Mouse (Mus musculus) heart, embryonic 15.5 days (tissue): ENCODE data around the gene Tspan18. TPM values are rescaled to one million over a fixed set of nuclear protein-coding genes. Genes with fewer than 3 reads are reported as not detected.

ENCODE experiments used
- ATAC-seq: fragments of 200-750 bp; cut with Nextera tagmentation; replicated peaks from 2 replicates; pipeline ENCODE4 v1.8.0; 2017; ENCODE audit warnings: low read depth, moderate TSS enrichment; ENCODE audit not compliant: insufficient number of reproducible peaks, insufficient read depth, low FRiP score
- H3K27ac ChIP-seq: fragments of 300-500 bp; sonication (generic); 2 replicates; pipeline ENCODE4 v1.5.1; 2015; ENCODE audit warnings: mild to moderate bottlenecking, inconsistent platforms
- H3K27me3 ChIP-seq: fragments of 300-500 bp; sonication (generic); 2 replicates; pipeline ENCODE4 v1.6.1; 2015; ENCODE audit warnings: inconsistent platforms
- H3K36me3 ChIP-seq: fragments of 300-500 bp; sonication (generic); 2 replicates; pipeline ENCODE4 v1.6.1; 2015; ENCODE audit warnings: mild to moderate bottlenecking, inconsistent platforms
- H3K4me1 ChIP-seq: fragments of 300-500 bp; sonication (generic); replicated peaks from 2 replicates; pipeline ENCODE4 v1.6.1; 2015; ENCODE audit warnings: inconsistent platforms
- H3K4me2 ChIP-seq: fragments of 300-500 bp; sonication (generic); 2 replicates; pipeline ENCODE4 v1.6.1; 2015; ENCODE audit warnings: inconsistent platforms, mild to moderate bottlenecking, moderate library complexity
- H3K4me3 ChIP-seq: fragments of 300-500 bp; sonication (generic); 2 replicates; pipeline ENCODE4 v1.5.1; 2015; ENCODE audit warnings: mild to moderate bottlenecking, inconsistent platforms
- H3K9ac ChIP-seq: fragments of 300-500 bp; sonication (generic); 2 replicates; pipeline ENCODE4 v1.6.1; 2015; ENCODE audit warnings: mild to moderate bottlenecking, inconsistent platforms
- H3K9me3 ChIP-seq: fragments of 300-500 bp; sonication (generic); replicated peaks from 2 replicates; pipeline ENCODE4 v1.6.1; 2016; ENCODE audit warnings: inconsistent platforms
- WGBS: fragments of 180-500 bp; shearing (Covaris S2); methylation state at CpG from one replicate; pipeline ENCODE4 v1.1.7; 2015; ENCODE audit warnings: mixed read lengths; 5-methylcytosine and 5-hydroxymethylcytosine counted together
- polyA plus RNA-seq: library from polyadenylated mRNA; unstranded; fragments of >200 nt; fragmentation: Nextera tagmentation; extraction: Ambion mirVana; gene quantifications from 2 replicates; pipeline ENCODE4 v1.2.1, GENCODE M21; 2015

Tspan18 gene
- polyA plus RNA-seq, 1 experiment from 2014 or later: 31.7 TPM

DNA sequence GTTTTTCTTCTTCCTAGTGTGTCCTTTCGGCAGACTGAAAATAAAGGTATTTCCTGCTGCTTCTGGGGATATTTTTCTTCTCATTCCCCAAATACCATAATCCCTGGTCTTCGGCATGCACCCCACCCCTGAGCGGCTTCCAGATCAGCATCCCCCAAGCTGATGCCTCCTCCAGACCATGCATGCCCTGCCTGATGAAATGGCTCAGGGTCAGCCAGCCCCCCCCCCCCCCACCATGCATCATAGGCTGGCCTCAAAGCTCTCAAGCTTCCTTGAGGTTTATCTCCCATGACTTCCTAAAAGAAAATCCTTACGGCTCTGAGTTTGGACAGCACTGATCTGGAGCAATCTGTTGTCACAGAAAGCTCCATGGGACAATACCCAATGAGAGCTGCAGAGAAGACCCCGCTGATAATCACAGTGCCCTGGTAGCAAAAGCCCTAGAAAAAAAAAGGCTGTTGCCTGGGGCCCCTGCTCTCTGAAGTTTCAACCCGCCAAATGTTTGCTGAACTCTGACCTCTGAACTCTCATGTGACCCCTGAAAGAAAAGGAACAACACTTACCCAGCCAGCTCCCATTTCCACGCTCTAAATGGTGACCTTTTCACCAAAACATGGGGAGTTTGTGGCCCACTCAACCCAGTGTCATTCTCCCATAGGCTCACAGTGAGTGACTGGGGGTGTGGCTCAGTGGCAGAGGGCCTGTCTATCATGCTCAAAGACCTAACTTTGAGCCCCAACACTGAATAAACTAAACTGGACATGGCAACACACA, 43.8 kb downstream of the Tspan18 start:
- Histone ChIP-seq H3K4me1 (peaks cover 51% of the 10 kb centered on the region), H3K4me3 (no peak overlapping the region), H3K9ac (no peak overlapping the region), H3K27me3 (no peaks in the 10 kb centered on the region), H3K36me3 (peaks cover 3% of the 10 kb centered on the region; the same call in 1 of the 2 replicates), H3K4me2 (no peak overlapping the region), H3K27ac (no peak overlapping the region), H3K9me3 (no peaks in the 10 kb centered on the region)
- ATAC-seq: no peak
- WGBS: 51% methylated on average over 7 of the region's 7 CpGs

GRCm38 (mm10) chr2:93289161-93289560, 45.1 kb downstream of the Tspan18 start:
- H3K9me3 ChIP-seq: no peaks in the 10 kb centered on the region
- WGBS: 43% methylated on average over 10 of the region's 10 CpGs
- no peak overlapping the region for H3K4me2 ChIP-seq
- peaks cover 64% of the 10 kb centered on the region for H3K4me1 ChIP-seq
- peak overlapping the region; percentile 9; the same call in 1 of the 2 replicates for H3K27ac ChIP-seq
- H3K36me3 ChIP-seq: peaks cover 3% of the 10 kb centered on the region; the same call in 1 of the 2 replicates
- H3K27me3 ChIP-seq: no peaks in the 10 kb centered on the region
- no peak overlapping the region for H3K4me3 ChIP-seq
- ATAC-seq: no peak
- no peak overlapping the region for H3K9ac ChIP-seq

- ATAC-seq: no peak
- Histone ChIP-seq H3K4me2 (no peak overlapping the region), H3K9me3 (no peaks in the 10 kb centered on the region), H3K27me3 (no peaks in the 10 kb centered on the region), H3K27ac (no peak overlapping the region), H3K9ac (no peak overlapping the region), H3K4me1 (peaks cover 82% of the 10 kb centered on the region), H3K4me3 (no peak overlapping the region), H3K36me3 (no peaks in the 10 kb centered on the region)
- 40% methylated on average over 4 of the region's 4 CpGs for WGBS
Measured at GRCm38 (mm10) chr2:93287348-93287747, 47.0 kb downstream of the Tspan18 start.

DNA sequence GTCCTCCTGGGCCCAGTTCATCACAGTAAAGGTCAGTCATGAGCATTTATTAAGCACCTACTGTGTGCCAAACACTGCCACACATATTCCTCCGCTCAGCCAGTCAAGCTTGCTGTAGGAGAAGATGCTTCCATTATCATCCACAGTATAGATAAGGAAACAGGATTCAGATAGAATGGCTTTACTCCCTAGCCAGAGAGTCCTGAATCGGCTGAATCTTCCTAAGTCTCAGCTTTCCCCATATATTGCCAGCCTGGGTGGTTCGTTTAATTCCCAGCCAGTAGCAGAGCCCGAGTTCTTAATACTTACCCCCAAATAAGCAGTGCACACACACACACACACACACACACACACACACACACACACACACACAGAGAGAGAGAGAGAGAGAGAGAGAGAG, 47.6 kb downstream of the Tspan18 start:
- 46% methylated on average over 4 of the region's 4 CpGs for WGBS
- no peak overlapping the region for H3K4me3 ChIP-seq
- H3K27me3 ChIP-seq: no peaks in the 10 kb centered on the region
- H3K27ac ChIP-seq: no peak overlapping the region
- no peaks in the 10 kb centered on the region for H3K9me3 ChIP-seq
- no peaks in the 10 kb centered on the region for H3K36me3 ChIP-seq
- no peak overlapping the region for H3K4me2 ChIP-seq
- H3K4me1 ChIP-seq: peaks cover 87% of the 10 kb centered on the region
- ATAC-seq: no peak
- H3K9ac ChIP-seq: no peak overlapping the region

GRCm38 (mm10) chr2:93286321-93286720, 48.0 kb downstream of the Tspan18 start:
- 19% methylated on average over 2 of the region's 2 CpGs for WGBS
- Histone ChIP-seq H3K36me3 (no peaks in the 10 kb centered on the region), H3K4me3 (no peak overlapping the region), H3K4me2 (no peak overlapping the region), H3K27ac (no peak overlapping the region), H3K9ac (no peak overlapping the region), H3K4me1 (peaks cover 83% of the 10 kb centered on the region), H3K9me3 (no peaks in the 10 kb centered on the region), H3K27me3 (no peaks in the 10 kb centered on the region)
- ATAC-seq: no peak

DNA sequence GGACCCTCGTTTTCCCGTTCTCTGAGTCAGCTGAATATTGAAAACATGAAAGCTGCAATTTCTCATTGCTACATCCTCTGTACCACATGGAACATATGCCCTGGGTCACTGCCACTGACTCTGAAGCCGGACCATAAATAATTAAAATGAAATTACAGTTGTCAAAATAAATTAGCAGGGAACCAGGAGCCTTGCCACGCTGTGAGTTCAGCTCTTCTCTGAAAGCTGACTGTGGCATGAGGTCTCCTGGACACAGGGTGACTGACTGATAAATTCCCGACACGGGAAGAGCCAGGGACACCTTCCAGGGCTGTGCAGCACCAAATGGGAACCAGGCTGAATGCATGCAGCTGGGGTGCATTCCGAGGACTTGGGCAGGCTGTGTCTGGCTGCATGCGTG, 48.5 kb downstream of the Tspan18 start:
- Histone ChIP-seq H3K4me3 (no peak overlapping the region), H3K9ac (no peak overlapping the region), H3K27ac (no peak overlapping the region), H3K27me3 (no peaks in the 10 kb centered on the region), H3K9me3 (no peaks in the 10 kb centered on the region), H3K4me1 (peaks cover 80% of the 10 kb centered on the region), H3K4me2 (no peak overlapping the region), H3K36me3 (no peaks in the 10 kb centered on the region)
- ATAC-seq: no peak
- WGBS: 56% methylated on average over 8 of the region's 8 CpGs

DNA sequence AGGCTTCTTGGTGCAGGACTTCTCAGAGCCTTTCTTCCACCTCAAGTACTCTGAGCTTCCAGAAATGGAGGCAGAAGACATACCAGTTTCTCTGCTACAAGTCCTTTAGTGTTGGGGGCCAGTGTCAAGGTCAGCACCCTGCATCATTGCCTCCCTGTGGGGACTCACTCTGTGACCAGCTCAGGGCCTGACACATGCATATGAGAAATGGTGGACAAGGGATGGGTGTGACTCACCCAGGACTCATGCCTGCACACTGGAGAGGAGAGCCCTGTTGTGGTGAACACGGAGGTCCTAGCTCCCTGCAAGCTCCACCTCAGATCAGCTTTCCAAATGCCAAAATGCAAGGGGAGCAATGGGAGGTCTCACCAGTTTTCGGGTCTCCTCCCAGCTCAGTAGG, 49.7 kb downstream of the Tspan18 start:
- H3K36me3 ChIP-seq: no peaks in the 10 kb centered on the region
- peaks cover 71% of the 10 kb centered on the region for H3K4me1 ChIP-seq
- 0 out of 2 replicates have a peak overlapping the region, but pooled peaks have one; percentile 12 for H3K9ac ChIP-seq
- 67% methylated on average over 2 of the region's 2 CpGs for WGBS
- H3K4me3 ChIP-seq: no peak overlapping the region
- H3K27me3 ChIP-seq: no peaks in the 10 kb centered on the region
- peak overlapping the region; percentile 67; the same call in 1 of the 2 replicates for H3K27ac ChIP-seq
- ATAC-seq: no peak
- H3K9me3 ChIP-seq: no peaks in the 10 kb centered on the region
- H3K4me2 ChIP-seq: no peak overlapping the region

DNA sequence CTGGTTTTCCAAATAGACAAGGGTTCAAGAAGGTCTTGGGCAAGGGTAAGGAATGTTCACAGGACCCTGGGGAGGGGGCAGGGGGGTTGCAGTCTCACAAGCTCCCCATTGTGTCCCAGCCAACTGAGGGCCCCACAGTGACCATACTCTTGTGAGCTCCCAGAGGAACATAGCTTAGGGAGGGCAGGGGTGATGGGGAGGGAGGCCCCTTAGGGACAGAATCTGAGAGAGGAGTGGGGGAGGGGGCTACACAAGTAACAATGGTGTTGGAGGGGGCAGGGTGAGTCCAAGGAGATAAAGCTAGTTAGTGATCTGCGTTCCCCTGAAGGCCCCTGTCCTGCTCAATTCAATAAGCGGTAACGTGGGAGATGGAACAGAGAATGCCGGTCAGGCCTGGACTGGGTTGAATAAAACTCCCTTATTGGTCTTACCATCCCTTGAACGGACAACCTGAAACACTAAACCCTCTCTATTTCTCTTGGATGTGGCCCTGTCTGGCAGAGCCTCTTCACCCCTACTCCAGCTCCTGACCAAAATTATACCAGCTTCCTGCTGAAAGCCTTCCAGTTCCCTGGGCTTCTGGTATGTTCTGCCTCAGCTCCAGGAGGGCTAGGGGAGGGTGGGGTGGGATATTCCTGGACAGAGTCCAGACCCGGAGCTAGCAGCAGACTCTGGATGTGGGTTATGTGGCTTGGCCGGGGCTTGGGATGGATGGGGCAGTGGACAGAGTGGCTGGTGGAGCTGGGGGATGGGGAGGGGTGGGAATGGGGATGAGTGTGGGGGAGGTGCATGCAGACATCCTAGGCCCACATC, 50.6 kb downstream of the Tspan18 start:
- Histone ChIP-seq H3K27ac (peak overlapping the region; percentile 67), H3K36me3 (no peaks in the 10 kb centered on the region), H3K4me3 (no peak overlapping the region), H3K4me2 (no peak overlapping the region), H3K9me3 (no peaks in the 10 kb centered on the region), H3K27me3 (no peaks in the 10 kb centered on the region), H3K4me1 (peaks cover 72% of the 10 kb centered on the region), H3K9ac (0 out of 2 replicates have a peak overlapping the region, but pooled peaks have one; percentile 12)
- 26% methylated on average over 7 of the region's 7 CpGs for WGBS
- ATAC-seq: peak; percentile 43; the same call in 1 of the 2 replicates

- no peaks in the 10 kb centered on the region for H3K9me3 ChIP-seq
- H3K4me3 ChIP-seq: no peak overlapping the region
- no peak overlapping the region for H3K4me2 ChIP-seq
- H3K4me1 ChIP-seq: peaks cover 76% of the 10 kb centered on the region
- no peaks in the 10 kb centered on the region for H3K36me3 ChIP-seq
- 73% methylated on average over 4 of the region's 4 CpGs for WGBS
- no peak overlapping the region for H3K27ac ChIP-seq
- ATAC-seq: no peak
- H3K9ac ChIP-seq: 0 out of 2 replicates have a peak overlapping the region, but pooled peaks have one; percentile 16
- no peaks in the 10 kb centered on the region for H3K27me3 ChIP-seq
Measured at GRCm38 (mm10) chr2:93282636-93283035, 51.7 kb downstream of the Tspan18 start.

DNA sequence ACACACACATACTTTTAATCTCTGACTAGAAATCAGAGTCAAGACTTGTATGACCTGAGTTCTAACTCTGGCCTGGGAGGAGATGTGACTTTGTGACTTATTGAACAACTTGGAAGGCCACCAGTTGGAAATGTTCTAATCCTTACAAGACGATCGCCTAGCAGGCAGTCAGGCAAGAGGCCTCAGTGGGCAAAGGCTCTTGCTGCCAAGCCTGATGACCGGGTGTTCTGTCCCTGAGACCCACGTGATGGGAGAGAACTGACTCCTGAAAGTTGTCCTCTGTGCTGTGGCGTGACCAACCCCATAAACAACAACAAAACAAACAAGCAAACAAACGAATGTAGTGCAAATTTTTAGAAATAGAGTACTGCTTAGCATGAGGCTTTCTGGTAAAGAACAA, 52.8 kb downstream of the Tspan18 start:
- Histone ChIP-seq H3K36me3 (no peaks in the 10 kb centered on the region), H3K27me3 (no peaks in the 10 kb centered on the region), H3K9me3 (no peaks in the 10 kb centered on the region), H3K4me1 (peaks cover 77% of the 10 kb centered on the region), H3K9ac (no peak overlapping the region), H3K4me3 (no peak overlapping the region), H3K27ac (no peak overlapping the region), H3K4me2 (no peak overlapping the region)
- ATAC-seq: no peak
- WGBS: 82% methylated on average over 6 of the region's 6 CpGs

GRCm38 (mm10) chr2:93280117-93280620, 54.1 kb downstream of the Tspan18 start:
- Histone ChIP-seq H3K27ac (no peak overlapping the region), H3K4me3 (no peak overlapping the region), H3K9ac (no peak overlapping the region), H3K27me3 (no peaks in the 10 kb centered on the region), H3K4me1 (peaks cover 65% of the 10 kb centered on the region), H3K4me2 (no peak overlapping the region), H3K36me3 (no peaks in the 10 kb centered on the region), H3K9me3 (no peaks in the 10 kb centered on the region)
- 98% methylated on average over 2 of the region's 2 CpGs for WGBS
- no peak for ATAC-seq
